Mouse (Mus musculus) liver, adult 2 months (tissue): Measurements from ENCODE around the gene Olfr1424.

Experiments used
- CTCF ChIP-seq: fragments of 200-500 bp; IDR thresholded peaks from 2 replicates; pipeline ENCODE4 v1.5.1; 2011; ENCODE audit warnings: low read depth, low read length, control low read depth
- POLR2A ChIP-seq: fragments of 200-500 bp; IDR thresholded peaks from 2 replicates; pipeline ENCODE4 v1.6.1; 2011; ENCODE audit warnings: low read length, control low read depth; ENCODE audit not compliant: insufficient read depth; ENCODE audit errors: extremely low read depth

GRCm38 (mm10) chr19:12016192-12016591 is 46.3 kb downstream of the Olfr1424 start:
- TF ChIP-seq CTCF (no peak), POLR2A (no peak)
